Mouse (Mus musculus) right cerebral cortex, adult 2 months (tissue): ENCODE results near the gene Tmcc1.
A peak's percentile ranks its signal among the peaks of the same experiment; 100 is the strongest.

Experiments used
- DNase-seq, 2 experiments: peaks; one replicate each; pipeline ENCODE4 v3.0.0; 2021 to 2022; ENCODE audit warnings: low spot score in 2 of 2

Tmcc1 gene

DNA sequence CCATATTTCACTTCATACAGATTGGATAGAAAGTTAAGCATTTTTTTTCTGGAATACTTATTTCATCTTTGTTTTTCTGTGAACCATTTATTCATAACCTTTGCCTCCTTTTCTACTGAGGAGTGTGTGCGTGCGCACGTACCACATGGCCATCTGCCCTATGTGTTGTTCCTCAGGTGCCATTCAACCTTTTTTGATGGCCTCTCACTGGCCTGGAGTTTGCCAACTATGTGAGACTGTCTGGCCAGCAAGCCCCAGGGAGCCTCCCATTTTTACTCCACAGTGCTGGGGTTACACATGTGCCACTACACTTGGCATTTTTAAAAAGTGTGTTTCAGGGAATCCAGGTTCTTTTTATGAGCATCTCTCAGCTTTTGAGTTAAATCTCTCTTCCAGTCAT is 177.4 kb downstream of the Tmcc1 start:
- no peak for DNase-seq

DNA sequence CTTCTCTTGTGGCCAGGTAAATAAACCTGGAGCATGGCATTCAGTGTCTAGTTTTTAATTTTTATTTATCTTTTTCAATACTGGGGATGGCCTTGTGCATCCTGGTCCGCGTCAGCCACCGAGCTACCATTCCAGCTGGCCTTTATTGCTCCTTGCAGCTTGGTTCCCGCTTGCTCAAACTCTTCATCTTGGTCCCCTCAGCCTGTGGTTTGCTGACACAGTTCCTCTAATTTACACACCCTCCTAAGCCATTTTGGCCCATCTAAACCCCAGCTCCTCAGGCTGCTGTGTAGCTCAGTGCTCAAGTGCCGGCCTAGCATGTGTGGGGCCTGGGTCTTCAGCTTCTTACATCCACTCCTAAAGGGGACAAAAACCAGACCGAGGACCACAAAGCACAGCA is 179.2 kb downstream of the Tmcc1 start:
- no peak for DNase-seq

DNA sequence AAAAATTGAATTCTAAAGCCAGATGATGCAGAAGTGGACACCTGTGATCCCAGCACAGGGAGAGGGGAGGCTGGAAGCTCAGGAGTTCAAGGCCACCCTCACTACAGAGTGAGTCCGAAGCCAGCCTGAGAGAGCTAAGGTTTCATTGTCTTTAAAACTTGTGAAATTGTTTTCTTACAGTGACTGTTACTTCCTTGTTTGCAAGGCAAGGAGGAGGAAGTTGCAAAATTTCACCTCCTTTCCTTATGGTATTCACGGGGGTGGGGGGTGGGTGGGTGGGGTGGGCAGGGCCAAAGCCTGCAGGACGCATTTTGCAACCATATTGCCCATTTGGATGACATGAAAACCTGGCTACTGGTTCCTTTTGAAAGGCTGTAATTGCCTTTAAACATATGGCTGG is 179.6 kb downstream of the Tmcc1 start:
- DNase-seq = no peak

DNA sequence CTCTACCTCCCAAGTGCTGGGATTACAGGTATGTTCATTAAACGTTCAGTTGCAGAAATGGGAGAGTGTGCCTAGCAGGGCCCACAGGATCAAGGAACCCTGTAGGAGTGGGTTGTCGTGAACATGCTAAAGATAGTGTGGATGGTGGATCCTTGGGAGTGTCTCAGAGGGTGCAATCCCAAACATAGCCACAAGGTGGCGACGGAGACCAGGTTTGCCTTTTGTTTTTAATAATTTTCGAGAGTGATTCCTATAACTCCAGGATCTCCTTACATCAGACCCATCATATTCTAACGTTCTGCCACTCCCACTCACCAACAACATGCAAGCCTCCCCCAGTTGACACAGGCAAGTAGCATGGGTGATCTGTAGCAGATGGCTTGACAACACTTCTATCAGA is 182.7 kb downstream of the Tmcc1 start:
- DNase-seq = peak; percentile 93 to 96

DNA sequence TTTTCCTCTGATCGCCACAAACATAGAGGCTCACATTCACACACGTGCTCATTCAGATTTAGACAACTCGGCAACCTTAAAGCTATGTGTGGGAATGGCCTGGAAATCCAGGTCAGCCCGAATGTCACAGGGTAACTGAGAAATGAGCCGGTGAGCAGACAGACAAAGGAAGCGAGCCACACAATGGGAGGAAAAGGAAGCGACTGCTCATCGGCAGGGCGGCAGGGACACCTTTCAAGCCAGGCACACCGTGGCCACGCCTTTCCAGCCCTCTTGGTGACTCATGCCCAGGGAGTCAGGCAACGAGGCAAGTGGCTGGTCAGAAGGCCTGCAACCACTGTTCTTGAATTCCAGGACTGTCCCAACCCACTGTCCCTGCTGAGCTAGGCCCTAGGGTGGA is 183.9 kb downstream of the Tmcc1 start:
- no peak for DNase-seq

DNA sequence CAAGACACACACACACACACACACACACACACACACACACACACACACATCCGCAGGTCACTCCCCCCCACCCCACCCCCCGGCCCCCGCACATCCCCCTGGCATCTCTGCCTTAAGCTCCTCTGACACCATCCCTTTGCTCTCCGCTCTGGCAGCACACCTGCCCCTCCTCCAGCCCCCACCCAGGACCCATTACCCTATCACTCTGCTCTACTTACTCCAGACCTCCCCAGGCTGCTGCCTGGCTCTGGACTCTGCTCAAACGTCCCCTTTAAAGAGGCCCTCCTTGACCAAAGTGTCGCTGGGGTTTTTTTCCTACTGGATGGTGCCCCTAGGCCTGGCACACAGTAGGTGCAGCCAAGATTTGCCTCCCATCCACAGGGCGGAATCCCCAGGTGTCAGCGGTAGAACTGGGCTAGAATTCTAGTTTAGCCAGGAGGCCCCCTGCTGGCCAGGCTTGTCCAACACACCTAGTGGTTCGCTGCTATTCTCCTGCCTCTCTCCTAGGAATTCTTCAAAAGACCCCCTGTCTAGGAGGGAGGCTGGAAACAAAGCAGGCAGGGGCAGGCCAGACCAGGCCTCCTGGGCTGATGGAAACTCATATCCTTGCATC is 185.6 kb downstream of the Tmcc1 start:
- peak; percentile 79 to 81 for DNase-seq

DNA sequence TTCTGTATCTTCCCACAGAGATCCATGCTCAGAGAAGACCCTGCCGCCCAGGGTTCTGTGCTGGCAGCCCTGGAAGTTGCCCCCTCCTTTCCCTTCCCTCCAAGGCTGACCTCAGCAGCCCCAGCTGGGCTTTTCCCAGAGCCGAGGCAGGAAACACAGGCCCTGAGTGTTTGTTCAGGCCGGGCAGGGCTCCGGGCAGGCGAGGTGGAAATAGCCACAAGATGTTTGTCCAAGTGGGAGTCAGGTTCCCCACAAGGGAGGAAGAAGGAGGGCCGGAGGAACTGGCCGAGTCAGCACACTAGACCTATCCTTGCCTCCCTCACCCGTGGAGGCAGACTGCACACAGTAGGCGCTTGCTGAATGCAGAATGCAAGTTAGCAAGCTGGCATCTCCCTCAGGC is 186.6 kb downstream of the Tmcc1 start:
- no peak for DNase-seq

DNA sequence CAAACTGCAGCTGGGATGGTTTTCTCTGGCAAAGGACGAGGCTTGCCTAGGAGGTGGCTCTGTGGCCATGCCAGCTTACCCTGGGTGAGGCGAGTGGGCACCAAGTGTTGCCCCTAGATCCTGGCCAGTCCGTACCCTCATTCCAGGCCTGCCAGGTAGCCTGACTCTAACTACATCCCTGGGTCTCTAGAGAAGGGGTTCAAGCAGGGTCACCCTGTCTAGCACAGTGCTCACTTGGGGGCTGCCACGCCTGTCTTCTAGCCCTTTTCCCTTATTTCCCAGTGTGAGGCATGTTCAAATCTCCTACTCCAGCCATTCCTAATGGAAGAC is 187.4 kb downstream of the Tmcc1 start:
- no peak for DNase-seq

DNA sequence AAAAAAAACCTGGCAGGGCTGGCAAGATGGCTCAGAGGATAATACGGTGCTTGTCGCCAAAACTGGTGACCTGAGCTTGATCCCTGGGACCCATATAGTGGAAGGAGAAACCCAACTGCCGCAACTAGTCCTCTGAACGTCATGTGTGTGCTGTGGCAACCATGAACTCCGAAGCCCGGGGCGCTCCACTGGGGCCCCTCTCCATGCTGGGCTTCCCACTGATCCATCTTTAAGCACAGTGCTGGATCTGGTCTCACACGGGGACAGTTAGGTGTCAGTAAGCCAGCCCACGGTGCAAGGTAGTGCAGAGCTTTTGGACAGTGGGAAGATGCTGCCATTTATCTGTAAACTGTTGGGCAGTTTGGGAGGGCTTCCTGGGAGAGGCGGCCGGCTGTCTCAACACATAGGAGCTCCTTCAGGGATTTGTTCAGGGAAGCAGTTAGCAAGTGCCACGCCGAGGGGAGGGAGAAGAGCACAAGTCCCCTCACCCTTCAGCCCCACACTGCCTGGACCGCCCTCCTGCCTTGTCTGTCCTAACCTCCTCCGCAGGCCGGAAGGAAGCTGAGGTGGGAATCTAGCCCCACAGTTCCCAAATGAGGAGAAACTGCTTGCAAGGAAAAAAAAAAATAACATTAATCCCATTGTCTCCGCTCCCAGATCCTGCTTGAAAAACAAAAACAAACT is 187.9 kb downstream of the Tmcc1 start:
- DNase-seq = no peak

DNA sequence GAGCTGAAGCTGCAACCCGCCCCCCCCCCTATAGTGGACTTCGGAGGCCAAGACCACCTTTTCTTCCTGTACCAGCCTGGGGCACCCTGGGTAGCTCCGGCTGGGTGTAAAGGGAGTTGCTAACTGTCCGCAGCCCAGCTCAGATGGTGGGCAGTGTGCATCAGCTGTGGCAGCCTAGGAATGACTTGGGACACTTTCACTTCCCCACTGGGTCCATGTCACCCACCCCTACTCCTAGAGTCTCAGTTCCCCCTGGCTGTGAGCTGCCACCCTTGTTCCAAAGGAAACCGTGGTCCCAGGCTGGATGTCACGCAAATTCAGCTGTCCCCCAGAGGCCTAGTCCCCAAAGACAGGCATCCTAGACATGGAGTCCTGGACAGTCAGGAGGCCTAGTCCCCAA is 188.6 kb downstream of the Tmcc1 start:
- no peak for DNase-seq

DNA sequence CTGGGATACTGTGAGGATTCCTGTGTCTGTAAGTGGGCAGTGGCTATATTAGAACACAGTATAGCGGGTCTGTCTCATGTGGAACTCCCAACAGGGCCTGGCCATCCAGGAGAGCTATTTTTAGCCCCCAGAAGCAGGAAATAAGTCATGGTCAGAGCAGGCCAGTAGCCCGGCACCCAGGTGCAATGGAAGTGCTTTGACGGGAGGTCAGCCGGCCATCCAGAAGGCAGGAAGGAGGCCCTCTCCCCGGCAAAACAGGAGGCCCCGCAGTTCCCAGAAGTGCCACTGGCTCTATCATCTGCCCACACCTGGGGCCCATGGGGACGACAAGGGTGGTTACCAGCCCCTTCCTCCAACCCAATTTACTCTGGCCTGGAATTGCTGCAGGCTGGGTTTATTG is 189.2 kb downstream of the Tmcc1 start:
- no peak for DNase-seq

DNA sequence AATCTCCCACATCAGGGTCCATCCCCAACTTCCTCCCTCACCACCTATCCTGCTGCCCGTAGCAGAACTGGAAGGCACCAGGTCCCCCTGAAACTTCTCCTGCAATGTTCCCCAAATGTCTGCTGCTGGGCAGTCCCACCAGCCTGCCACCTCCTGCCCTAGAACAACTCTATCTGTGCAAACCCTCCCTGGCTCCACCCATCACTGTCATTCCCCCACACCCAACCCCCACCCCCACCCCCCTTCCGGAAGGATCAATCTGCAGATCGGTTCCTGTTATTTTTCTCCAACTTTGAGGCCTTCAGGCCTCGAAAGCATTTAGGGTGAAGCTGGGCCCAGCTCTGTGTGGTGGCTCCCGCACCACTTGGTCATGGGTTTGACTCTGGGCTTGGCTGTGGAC is 189.8 kb downstream of the Tmcc1 start:
- DNase-seq = no peak

DNA sequence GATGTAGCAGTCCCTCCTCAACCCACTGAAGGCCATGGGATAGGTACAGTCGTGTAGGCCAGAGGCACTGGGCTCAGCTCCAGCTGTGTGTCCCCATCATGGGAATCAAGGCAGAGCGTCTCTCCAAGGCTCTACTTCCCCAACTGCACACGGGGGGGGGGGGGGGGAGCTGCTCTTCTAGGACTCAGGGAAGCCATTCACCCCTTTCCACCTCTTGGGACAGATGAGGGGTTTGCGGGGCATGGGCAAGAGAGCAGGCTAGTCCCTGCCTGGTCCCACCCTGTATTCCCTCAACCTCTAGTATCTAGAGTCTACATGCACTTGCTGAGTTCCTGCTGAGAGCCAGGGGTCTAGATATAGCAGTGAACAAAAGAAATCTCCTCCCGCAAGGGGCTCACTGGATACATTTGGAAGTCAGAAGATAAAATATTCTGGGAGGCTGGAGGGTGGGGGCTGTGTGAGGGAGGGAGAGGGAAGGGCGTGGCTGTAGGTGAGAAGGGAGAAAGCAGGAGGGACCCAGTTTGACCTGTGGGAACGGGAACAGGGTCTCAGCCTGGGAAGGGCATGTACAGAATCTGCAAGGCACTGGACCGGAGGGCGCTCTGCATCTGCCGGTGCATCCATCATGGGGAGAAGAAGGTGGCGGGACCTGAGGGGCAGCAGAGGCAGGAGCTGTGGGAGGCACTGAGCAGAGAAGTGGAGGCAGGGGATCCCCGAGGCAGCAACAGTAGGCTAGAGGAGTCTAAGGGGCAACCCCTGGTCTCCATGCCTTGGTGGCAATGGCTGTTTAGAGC is 190.8 kb downstream of the Tmcc1 start:
- no peak for DNase-seq

DNA sequence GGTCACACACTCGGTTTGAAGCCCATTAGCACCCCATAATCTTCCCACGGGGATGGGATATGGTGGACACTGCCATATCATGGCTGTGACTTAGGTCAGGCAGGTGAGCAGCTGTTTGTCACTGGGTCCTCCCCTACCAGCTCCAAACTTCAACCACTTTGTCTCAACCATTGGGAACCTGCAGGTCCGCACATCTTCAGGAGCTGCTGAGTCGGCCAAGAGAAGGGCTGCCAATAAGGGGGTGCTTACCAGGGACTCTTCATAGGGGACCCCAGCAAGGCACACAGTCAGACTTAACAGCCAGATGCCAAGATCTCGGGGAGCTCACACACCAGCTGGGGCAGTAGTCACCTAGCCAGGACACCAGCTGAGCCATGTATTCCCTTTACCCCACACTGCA is 192.4 kb downstream of the Tmcc1 start:
- DNase-seq = no peak

DNA sequence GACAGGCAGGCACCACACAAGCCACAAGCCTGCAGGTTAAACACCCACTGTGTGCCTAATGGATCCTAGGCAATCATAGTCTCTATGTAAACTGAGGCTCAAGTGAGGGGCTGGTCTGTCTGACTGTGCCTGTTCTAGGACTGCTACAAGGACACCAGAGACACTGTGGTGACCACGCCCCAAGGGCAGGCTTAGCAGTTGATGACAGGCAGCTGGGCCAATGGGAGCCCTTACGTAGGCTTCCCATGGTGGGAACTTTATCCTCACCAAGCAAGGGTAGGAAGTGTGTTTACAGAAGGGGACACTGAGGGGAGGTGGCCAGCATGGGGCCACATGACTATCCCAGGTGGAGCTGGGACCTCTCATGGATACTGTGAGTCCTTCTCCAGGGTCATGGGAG is 194.1 kb downstream of the Tmcc1 start:
- no peak for DNase-seq

DNA sequence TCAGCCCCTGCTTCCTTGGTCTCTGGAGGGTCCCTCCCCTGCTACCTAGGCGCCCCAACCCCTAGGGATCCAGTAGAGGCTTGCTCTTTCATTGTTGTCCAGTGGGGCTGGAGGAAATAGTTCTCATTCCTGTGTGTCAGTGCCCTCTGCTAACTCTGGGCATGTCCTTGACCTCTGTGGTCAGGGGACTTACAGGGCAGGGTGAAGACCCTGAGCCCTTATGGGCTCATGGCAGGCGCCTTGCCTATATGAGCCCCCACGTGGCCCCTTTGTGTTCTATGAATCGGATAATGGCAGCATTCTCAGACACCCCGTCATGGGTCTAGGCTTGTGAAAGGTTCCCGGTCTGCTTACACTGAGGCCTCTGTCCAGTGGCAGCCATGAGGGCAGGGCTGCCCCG is 194.5 kb downstream of the Tmcc1 start:
- DNase-seq = no peak

DNA sequence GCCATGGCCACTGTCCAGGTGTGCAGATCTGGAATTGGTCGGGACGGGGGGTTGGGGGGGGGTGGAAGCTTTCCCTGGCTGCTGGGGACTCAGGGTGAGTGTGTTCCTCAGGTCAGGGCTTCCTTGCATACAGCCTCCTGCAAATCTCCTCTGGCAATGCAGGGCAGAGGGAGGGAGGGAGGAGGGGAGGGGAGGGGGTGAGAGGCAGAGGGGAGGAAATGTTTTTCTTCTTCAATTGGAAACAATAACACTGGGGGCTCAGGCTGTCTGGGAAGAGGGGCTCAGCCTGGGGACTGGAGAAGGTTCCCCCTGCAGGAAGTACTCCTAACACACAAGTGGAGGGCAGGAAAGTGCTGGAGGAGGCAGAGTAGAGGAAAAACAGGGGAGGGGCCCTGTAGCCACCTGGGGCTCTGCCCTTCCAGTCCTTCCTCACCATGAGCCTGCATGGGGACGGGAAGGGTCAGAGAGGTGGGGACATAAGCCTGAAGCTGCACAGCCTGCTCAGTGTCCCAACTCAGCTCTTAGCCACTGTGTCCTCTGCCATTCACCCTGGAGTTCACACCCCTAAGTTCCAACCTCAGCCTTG is 195.5 kb downstream of the Tmcc1 start:
- DNase-seq = no peak

DNA sequence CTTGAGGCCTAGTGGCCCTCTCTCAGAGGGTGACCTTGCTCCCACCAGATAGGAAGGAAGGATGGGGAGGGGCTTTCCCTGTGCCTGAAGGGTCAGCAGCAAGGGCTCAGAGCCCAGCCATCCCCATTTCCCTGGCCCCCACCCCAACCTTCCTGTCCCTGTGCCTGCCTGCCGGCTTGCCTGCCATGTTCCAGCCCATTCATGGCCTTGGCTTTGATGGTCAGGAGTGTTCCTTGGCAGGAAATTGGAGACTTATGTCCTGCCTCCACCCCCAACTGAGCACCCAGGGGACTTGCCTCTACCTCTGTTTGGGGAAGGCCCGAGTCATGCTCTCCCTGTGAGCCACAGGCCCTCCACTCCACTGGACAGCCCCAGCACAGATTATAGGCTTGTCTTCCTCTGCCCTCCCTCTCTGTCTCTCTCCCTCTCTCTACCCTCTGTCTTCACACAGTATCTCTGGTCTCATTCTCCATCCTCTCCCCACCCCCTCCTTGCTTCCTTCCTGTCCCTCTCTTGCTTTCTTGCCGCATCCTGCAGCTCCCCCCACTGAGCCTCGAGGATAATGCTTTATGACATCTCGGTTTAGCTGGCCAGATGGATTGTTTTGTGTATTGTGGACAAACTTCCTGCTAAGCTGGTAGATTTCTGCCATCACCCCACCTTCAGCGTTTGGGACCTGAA is 197.0 kb downstream of the Tmcc1 start:
- no peak for DNase-seq

DNA sequence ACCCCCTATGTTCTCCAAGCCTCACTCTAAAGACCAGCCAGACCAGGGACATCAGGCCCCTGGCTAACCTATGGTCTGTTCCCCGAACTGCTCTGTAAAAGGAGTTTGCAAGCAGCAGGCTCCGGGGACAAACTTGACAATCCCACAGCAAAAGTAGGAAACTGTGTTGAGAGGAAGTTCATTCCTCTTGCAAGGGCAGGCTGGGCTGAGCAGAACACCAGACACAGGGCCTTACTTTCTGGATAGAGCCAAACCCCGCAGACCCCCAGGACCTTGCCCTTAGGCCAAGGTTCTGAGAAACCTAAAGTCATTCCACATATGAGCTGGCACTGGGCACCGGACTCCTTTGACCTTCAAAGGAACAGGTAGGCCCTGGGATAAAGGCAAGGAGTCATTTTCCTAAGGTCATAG is 197.8 kb downstream of the Tmcc1 start:
- DNase-seq = no peak

DNA sequence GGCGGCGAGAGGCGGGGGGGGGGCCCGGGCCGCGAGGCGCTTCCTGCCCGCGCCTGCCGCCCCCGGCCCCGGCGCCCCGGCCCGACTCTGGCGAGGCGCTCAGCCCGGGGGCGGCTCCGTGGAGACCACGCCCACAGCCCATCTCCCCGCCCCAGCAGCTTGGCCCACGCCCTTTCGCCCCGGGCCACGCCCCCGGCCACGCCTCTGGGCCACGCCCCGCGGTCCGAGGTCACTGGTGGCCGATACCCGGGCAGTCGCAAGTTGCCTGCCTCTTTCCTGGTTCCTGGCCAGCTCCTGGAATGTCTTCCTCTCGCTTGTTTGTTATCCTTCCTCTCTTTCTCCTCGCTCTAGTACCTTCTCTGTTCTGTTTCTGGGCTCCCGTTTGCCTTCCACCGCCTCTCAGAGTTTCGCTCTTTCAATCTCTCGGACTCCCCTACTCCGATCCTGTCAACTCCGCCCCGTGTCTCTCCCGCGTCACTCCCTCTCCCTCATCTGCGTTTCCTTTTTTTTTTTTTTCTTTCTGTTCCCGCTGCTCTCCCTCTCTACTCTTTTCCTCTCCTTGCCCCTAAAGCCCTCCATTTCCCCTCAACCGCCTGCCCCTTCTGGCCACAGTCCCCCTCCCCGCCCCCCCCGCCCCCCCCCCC is 198.3 kb downstream of the Tmcc1 start, which contains the start of gene Plxnd1:
Plxnd1 (minus strand) TSS at position 129 of the 644 bp plus-strand sequence.
- peak; percentile 81 to 83 for DNase-seq

DNA sequence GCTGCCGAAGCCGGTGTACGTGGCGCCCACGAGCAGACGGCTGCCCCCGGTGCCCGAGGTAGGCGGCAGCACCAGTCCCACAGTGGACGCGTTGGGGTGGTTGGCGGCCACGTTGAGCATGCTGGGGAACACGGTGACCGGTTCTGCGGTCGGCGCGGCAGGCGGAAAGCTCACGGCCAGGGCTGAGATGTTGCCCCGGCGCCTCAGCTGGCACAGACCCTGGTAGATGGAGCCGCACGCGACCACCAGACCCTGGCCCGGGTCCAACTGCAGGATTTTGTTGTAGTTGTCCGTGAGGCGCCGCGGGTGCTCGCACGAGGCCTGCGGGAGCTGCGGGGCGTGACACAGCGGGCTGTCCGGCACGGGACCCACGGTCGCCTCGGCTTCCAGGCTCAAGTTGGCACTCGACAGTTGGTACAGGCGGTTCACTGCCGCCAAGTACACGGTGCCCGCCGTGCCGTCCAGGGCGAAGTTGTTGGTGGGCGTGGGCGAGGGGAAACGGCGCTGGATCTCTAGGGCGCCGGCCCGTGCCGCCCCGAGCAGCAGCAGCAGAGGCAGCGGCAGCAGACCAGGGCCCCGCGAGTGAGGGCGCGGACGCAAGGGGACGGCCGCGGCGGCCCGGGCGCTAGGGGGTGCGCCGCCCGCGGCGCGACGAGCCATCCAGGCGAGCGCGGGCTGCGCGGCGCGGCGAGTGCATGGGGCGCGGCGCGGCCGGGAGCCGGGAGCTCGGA is 199.0 kb downstream of the Tmcc1 start:
- no peak for DNase-seq
